Mouse (Mus musculus): ENCODE measurements around the gene Tnnc1. TPM values are rescaled to one million over a fixed set of nuclear protein-coding genes. Genes with fewer than 3 reads are reported as not detected.
A peak's percentile ranks its signal among the peaks of the same experiment; 100 is the strongest.

Tnnc1 gene
- 1.9 and 7.4 TPM in 2 replicates for total RNA-seq (2014; rRNA removed)
- 4.6 and 4.8 TPM in 2 replicates for polyA plus RNA-seq (2015; fragmentation: Nextera tagmentation; extraction: Ambion mirVana)

DNA sequence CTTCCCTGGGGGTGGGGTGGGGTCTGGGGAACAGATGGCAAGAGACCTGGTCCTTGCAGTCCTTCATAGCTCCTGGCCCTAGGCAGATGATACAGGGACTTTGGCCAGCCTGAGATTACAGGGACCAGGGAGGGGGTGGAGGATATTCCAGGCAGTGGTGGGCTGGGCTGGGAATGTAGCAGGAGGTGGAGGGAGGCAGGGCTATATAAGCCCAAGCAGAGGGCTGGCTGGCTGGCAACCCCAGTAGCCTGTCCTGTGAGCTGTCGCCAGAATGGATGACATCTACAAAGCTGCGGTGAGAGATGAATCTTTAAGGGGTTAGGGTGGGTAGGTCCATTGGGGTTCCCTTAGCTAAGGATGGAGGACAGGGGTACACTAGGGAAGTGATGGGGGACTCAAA, at the start of gene Tnnc1:
Tnnc1 (plus strand) TSS at position 229 of the 400 bp plus-strand sequence.
- Histone ChIP-seq H3K4me1 (ENCODE audit: insufficient read depth, low read length) (peaks cover 9% of the 10 kb centered on the region; the same call in 1 of the 2 replicates), H3K27ac (ENCODE audit: low read depth, low read length) (peak within 1 kb of the TSS; percentile 92), H3K9me3 (ENCODE audit: low read length) (no peaks in the 10 kb centered on the region), H3K27me3 (ENCODE audit: insufficient read depth, low read length) (no peaks in the 10 kb centered on the region), H3K4me3 (ENCODE audit: low read depth, low read length) (peak within 1 kb of the TSS; percentile 76; the same call in 1 of the 2 replicates), H3K4me2 (ENCODE audit: low read depth, low read length, poor library complexity, severe bottlenecking) (peak within 1 kb of the TSS; percentile 93), H3K36me3 (ENCODE audit: insufficient read depth, low read length) (peaks cover 11% of the 10 kb centered on the region), H3K9ac (replicated peaks; ENCODE audit: low read length, poor library complexity, severe bottlenecking) (peak within 1 kb of the TSS; percentile 92)
- DNase-seq (ENCODE audit: low spot score) (no peak), ATAC-seq (ENCODE audit: low FRiP score) (no peak)
- TF ChIP-seq CTCF (IDR thresholded peaks at IDR 0.05): no peak
- WGBS: 84% methylated on average over 2 of the region's 2 CpGs

DNA sequence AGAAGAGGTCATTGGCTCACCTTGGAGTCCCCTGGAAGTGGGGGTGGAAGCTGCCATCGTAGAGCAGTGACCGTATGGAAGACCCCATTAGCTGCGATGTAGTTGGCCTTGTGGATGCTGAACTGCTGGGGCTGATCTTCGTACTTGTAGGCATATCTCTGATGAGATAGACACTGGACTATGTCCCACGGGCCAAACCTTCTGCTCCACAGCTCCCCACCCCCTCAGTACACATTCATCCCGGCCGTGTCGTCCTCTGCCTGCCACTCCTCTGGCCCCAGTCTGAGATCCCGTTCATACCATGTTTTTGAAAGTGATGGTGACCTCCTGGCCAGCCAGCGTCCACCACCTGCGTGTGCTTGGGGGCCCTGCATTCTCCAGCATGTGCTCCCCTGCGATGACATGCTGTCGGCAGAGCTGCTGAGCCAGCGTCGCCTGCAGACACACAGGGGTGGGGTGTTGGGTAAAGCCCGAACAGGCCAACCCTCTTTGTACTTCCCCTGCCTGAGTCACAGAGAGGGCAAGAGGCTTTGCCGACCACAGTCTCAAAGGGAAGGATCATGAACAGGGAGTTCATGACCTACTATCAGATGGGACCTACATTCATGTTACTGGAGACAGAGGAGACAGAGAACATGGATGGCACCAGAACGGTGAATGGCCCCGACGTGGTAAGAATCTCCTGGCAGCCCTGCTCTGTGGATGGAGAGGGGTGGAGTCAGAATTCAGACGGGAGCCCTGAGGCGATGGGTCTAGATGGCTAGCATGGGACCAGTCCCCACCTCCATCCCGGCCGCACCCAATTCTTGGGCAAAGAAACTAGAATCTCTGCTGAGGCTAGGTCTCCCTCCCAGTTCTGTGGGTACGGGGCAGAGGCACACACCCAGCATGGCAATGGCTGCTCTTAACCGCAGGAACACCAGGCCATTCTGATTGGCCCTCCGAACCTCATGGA, 47.6 kb upstream of the Tnnc1 start:
- Histone ChIP-seq H3K4me3 (ENCODE audit: low read depth, low read length) (no peak overlapping the region), H3K27me3 (ENCODE audit: insufficient read depth, low read length) (no peaks in the 10 kb centered on the region), H3K9me3 (ENCODE audit: low read length) (no peaks in the 10 kb centered on the region), H3K9ac (replicated peaks; ENCODE audit: low read length, poor library complexity, severe bottlenecking) (no peak overlapping the region), H3K36me3 (ENCODE audit: insufficient read depth, low read length) (no peaks in the 10 kb centered on the region), H3K27ac (ENCODE audit: low read depth, low read length) (no peak overlapping the region), H3K4me1 (ENCODE audit: insufficient read depth, low read length) (no peaks in the 10 kb centered on the region; the same call in 1 of the 2 replicates), H3K4me2 (ENCODE audit: low read depth, low read length, poor library complexity, severe bottlenecking) (no peak overlapping the region)
- WGBS: 82% methylated on average over 27 of the region's 27 CpGs
- no peak for TF ChIP-seq CTCF (IDR thresholded peaks at IDR 0.05)
- DNase-seq (ENCODE audit: low spot score) (no peak), ATAC-seq (ENCODE audit: low FRiP score) (no peak)

DNA sequence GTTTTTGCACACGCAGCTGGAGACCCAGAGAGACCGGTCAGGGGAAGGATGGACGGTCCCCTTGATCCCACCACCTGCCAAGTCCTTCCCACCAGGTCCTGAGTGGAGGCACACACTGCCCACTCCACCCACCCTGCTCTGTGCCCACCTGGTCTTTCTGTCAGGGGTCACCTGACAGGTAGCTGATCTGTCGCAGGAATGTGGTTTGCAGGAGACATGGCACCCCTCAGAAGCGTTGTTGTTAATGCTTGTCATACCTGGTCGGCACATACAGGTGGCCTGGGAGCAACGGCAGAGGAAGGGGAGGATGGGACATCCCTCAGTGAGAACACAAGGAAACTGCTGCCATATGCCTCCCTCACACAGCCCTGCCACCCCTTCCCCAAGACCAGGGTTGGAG, 46.9 kb upstream of the Tnnc1 start:
- H3K9ac ChIP-seq (replicated peaks; ENCODE audit: low read length, poor library complexity, severe bottlenecking): no peak overlapping the region
- H3K4me3 ChIP-seq (ENCODE audit: low read depth, low read length): no peak overlapping the region
- no peaks in the 10 kb centered on the region; the same call in 1 of the 2 replicates for H3K4me1 ChIP-seq (ENCODE audit: insufficient read depth, low read length)
- WGBS: 91% methylated on average over 7 of the region's 7 CpGs
- no peak overlapping the region for H3K27ac ChIP-seq (ENCODE audit: low read depth, low read length)
- TF ChIP-seq CTCF (IDR thresholded peaks at IDR 0.05): no peak
- H3K36me3 ChIP-seq (ENCODE audit: insufficient read depth, low read length): no peaks in the 10 kb centered on the region
- ATAC-seq (ENCODE audit: low FRiP score) (no peak), DNase-seq (ENCODE audit: low spot score) (no peak)
- no peaks in the 10 kb centered on the region for H3K9me3 ChIP-seq (ENCODE audit: low read length)
- no peak overlapping the region for H3K4me2 ChIP-seq (ENCODE audit: low read depth, low read length, poor library complexity, severe bottlenecking)
- H3K27me3 ChIP-seq (ENCODE audit: insufficient read depth, low read length): no peaks in the 10 kb centered on the region

DNA sequence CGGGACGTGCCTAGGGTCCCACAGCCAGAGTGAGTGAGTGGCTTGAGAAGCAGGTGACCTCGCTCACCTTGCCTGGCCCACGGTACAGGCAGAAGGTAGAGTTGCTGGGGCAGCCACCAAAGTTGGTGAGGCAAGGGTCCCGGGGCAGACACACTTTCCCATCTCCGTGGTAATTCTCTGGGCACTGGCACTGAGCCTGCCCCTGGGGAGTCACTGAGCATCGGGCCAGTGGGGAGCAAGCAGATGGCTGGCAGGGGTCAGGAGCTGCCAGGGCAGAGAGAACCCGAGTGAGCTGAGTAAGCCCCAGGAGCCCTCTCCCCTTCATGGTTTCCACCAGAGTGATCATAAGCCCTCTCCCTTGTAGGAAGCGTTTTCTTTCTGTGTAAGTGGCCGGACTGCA, 46.5 kb upstream of the Tnnc1 start:
- TF ChIP-seq CTCF (IDR thresholded peaks at IDR 0.05): no peak
- ATAC-seq (ENCODE audit: low FRiP score): no peak
- DNase-seq (ENCODE audit: low spot score): no peak

DNA sequence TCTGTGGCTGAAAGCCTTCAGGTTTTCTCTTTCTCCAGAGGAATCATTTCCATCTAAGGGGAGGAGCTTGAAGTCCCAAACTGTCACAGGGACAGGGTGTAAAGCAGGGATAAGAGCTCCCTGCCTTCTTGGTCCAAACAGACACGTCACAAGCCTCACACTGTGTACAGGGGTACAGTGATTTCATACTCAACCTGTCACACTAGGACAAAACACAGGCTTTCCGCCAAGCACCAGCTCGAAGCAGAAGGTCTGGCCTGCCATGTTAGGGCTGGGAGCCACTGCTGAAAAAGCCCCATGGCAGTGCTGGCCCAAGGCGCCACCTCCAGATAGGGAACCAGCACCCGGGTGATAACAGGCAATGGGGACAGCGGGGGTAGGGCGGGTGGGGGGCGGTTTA, 44.0 kb upstream of the Tnnc1 start:
- DNase-seq (ENCODE audit: low spot score) (no peak), ATAC-seq (ENCODE audit: low FRiP score) (no peak)
- no peak for TF ChIP-seq CTCF (IDR thresholded peaks at IDR 0.05)
- no peaks in the 10 kb centered on the region for H3K9me3 ChIP-seq (ENCODE audit: low read length)
- no peaks in the 10 kb centered on the region; the same call in 1 of the 2 replicates for H3K4me1 ChIP-seq (ENCODE audit: insufficient read depth, low read length)
- H3K4me2 ChIP-seq (ENCODE audit: low read depth, low read length, poor library complexity, severe bottlenecking): no peak overlapping the region
- no peaks in the 10 kb centered on the region for H3K36me3 ChIP-seq (ENCODE audit: insufficient read depth, low read length)
- H3K27ac ChIP-seq (ENCODE audit: low read depth, low read length): no peak overlapping the region
- H3K4me3 ChIP-seq (ENCODE audit: low read depth, low read length): no peak overlapping the region
- no peaks in the 10 kb centered on the region for H3K27me3 ChIP-seq (ENCODE audit: insufficient read depth, low read length)
- no peak overlapping the region for H3K9ac ChIP-seq (replicated peaks; ENCODE audit: low read length, poor library complexity, severe bottlenecking)
- 84% methylated on average over 8 of the region's 8 CpGs for WGBS

More for the DNA sequence above, 46.5 kb upstream of the Tnnc1 start:
- H3K9me3 ChIP-seq (ENCODE audit: low read length): no peaks in the 10 kb centered on the region
- H3K36me3 ChIP-seq (ENCODE audit: insufficient read depth, low read length): no peaks in the 10 kb centered on the region
- no peak overlapping the region for H3K9ac ChIP-seq (replicated peaks; ENCODE audit: low read length, poor library complexity, severe bottlenecking)
- 57% methylated on average over 10 of the region's 10 CpGs for WGBS
- H3K4me3 ChIP-seq (ENCODE audit: low read depth, low read length): no peak overlapping the region
- H3K4me1 ChIP-seq (ENCODE audit: insufficient read depth, low read length): no peaks in the 10 kb centered on the region; the same call in 1 of the 2 replicates
- no peak overlapping the region for H3K27ac ChIP-seq (ENCODE audit: low read depth, low read length)
- no peak overlapping the region for H3K4me2 ChIP-seq (ENCODE audit: low read depth, low read length, poor library complexity, severe bottlenecking)
- H3K27me3 ChIP-seq (ENCODE audit: insufficient read depth, low read length): no peaks in the 10 kb centered on the region

DNA sequence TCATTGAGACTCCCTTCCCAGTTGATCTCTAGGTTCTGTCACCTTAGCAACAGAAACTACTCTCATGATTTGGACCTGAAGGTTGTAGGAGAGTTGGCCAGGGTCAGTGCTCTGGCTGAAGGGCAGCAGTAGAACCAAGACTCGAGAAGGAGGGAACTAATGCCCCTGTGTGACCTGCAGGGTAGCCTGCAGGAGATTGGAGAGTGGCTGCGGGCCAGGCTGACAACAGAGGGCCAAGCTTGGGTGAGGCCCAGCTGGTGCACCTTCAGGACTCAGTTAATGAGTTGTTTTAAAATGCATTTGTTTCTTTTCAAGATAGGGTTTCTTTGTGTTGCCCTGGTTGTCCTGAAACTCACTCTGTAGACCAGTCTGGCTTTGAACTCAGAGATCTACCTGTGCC, 43.1 kb upstream of the Tnnc1 start:
- ATAC-seq (ENCODE audit: low FRiP score): no peak
- TF ChIP-seq CTCF (IDR thresholded peaks at IDR 0.05): no peak
- WGBS: 56% methylated on average over 2 of the region's 2 CpGs
- no peak for DNase-seq (ENCODE audit: low spot score)
- Histone ChIP-seq H3K4me2 (ENCODE audit: low read depth, low read length, poor library complexity, severe bottlenecking) (no peak overlapping the region), H3K4me1 (ENCODE audit: insufficient read depth, low read length) (no peaks in the 10 kb centered on the region; the same call in 1 of the 2 replicates), H3K4me3 (ENCODE audit: low read depth, low read length) (no peak overlapping the region), H3K9me3 (ENCODE audit: low read length) (no peaks in the 10 kb centered on the region), H3K27me3 (ENCODE audit: insufficient read depth, low read length) (no peaks in the 10 kb centered on the region), H3K9ac (replicated peaks; ENCODE audit: low read length, poor library complexity, severe bottlenecking) (no peak overlapping the region), H3K36me3 (ENCODE audit: insufficient read depth, low read length) (no peaks in the 10 kb centered on the region), H3K27ac (ENCODE audit: low read depth, low read length) (no peak overlapping the region)
